Mouse (Mus musculus) hindbrain, postnatal 0 days (tissue): ENCODE data around the gene Zfp26. TPM values are rescaled to one million over a fixed set of nuclear protein-coding genes. Genes with fewer than 3 reads are reported as not detected.

Source experiments
- ATAC-seq: fragments of 200-750 bp; cut with Nextera tagmentation; 2 replicates; pipeline ENCODE4 v1.8.0; 2017; ENCODE audit warnings: mild to moderate bottlenecking, moderate TSS enrichment, moderate library complexity
- DNase-seq: peaks from one replicate; pipeline ENCODE4 v3.0.0-alpha.2; 2015; ENCODE audit warnings: low spot score
- H3K27ac ChIP-seq: fragments of 300-500 bp; sonication (generic); 2 replicates; pipeline ENCODE4 v1.5.1; 2014; ENCODE audit warnings: mild to moderate bottlenecking
- H3K27me3 ChIP-seq: fragments of 300-500 bp; sonication (generic); 2 replicates; pipeline ENCODE4 v1.6.1; 2014; ENCODE audit warnings: low read length, mixed read lengths; ENCODE audit not compliant: insufficient read depth
- H3K36me3 ChIP-seq: fragments of 300-500 bp; sonication (generic); 2 replicates; pipeline ENCODE4 v1.6.1; 2014; ENCODE audit warnings: low read length, mixed read lengths; ENCODE audit not compliant: insufficient read depth
- H3K4me1 ChIP-seq: fragments of 300-500 bp; sonication (generic); 2 replicates; pipeline ENCODE4 v1.6.1; 2014; ENCODE audit warnings: antibody characterized with exemption, low read length, mixed read lengths; ENCODE audit not compliant: insufficient read depth
- H3K4me2 ChIP-seq: fragments of 300-500 bp; sonication (generic); 2 replicates; pipeline ENCODE4 v1.6.1; 2014; ENCODE audit warnings: low read depth, mild to moderate bottlenecking, low read length, moderate library complexity, mixed read lengths
- H3K4me3 ChIP-seq: fragments of 300-500 bp; sonication (generic); 2 replicates; pipeline ENCODE4 v1.5.1; 2014; ENCODE audit warnings: low read length
- H3K9ac ChIP-seq: fragments of 300-500 bp; sonication (generic); replicated peaks from 2 replicates; pipeline ENCODE4 v1.6.1; 2014; ENCODE audit warnings: mild to moderate bottlenecking, low read length, moderate library complexity, mixed read lengths
- H3K9me3 ChIP-seq: fragments of 300-500 bp; sonication (generic); 2 replicates; pipeline ENCODE4 v1.6.1; 2016; ENCODE audit warnings: low read length, mixed read lengths
- CTCF ChIP-seq: IDR thresholded peaks from 2 replicates; pipeline ENCODE4 v1.5.1; 2016; ENCODE audit warnings: antibody characterized with exemption, control low read depth, low read depth
- WGBS: fragments of 180-500 bp; shearing (Covaris S2); extraction: QIAGEN DNeasy Blood & Tissue Kit; methylation state at CpG from one replicate; pipeline ENCODE4 v1.1.7; 2014; 5-methylcytosine and 5-hydroxymethylcytosine counted together
- polyA plus RNA-seq: library from polyadenylated mRNA; unstranded; fragments of >200 nt; fragmentation: Nextera tagmentation; extraction: Ambion mirVana; gene quantifications from 2 replicates; pipeline ENCODE4 v1.2.1, GENCODE M21; 2015
- total RNA-seq: library from RNA; depleted of rRNA; stranded (reverse); fragments of >200 nt; gene quantifications from 2 replicates; pipeline ENCODE4 v1.2.3, GENCODE M21; 2014; rRNA removed

Zfp26 gene
- total and polyA plus RNA-seq, 2 experiments from 2014 or later = 11.2 to 22.1 TPM

DNA sequence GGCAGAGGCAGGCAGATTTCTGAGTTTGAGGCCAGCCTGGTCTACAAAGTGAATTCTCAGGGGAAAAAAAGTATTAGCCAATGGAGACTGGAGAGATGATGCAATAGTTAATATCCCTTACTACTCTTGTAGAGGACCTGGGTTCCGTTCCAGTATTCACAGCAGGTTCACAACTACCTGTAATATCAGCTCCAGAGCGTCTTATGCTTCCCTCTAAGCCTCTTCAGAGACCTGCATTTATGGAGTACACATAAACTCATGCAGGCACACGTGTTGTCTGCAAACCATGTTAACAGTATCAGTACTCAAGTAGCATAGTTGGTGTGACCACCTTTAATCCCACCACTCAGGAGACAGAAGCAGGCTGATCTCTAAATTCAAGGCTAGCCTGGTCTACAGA, 30.0 kb downstream of the Zfp26 start:
- ATAC-seq = no peak
- H3K27me3 ChIP-seq = no peaks in the 10 kb centered on the region
- no peak overlapping the region for H3K4me3 ChIP-seq
- peaks cover 5% of the 10 kb centered on the region; the same call in 1 of the 2 replicates for H3K36me3 ChIP-seq
- no peak for TF ChIP-seq CTCF
- H3K27ac ChIP-seq = no peak overlapping the region
- 83% methylated on average over 3 of the region's 3 CpGs for WGBS
- H3K4me2 ChIP-seq = no peak overlapping the region
- no peaks in the 10 kb centered on the region for H3K4me1 ChIP-seq
- no peak for DNase-seq
- no peak overlapping the region for H3K9ac ChIP-seq
- H3K9me3 ChIP-seq = no peaks in the 10 kb centered on the region

DNA sequence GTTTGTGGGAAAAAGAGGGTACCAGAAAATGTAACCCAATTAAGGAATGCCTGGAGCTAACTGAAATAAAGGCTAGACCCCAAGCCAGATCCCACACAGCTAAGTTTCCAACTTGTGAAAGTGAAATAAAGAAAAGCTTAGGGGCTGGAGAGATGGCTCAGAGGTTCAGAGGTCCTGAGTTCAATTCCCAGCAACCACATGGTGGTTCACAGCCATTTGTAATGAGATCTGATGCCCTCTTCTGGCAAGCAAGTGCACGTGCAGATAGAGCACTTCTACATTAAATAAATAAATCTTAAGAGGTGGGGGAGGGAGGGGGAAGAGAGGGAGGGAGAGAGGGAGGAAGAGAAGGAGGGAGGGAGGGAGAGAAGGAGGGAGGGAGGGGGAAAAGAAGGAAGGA, 48.5 kb downstream of the Zfp26 start:
- H3K4me3 ChIP-seq = no peak overlapping the region
- no peaks in the 10 kb centered on the region for H3K4me1 ChIP-seq
- no peaks in the 10 kb centered on the region for H3K9me3 ChIP-seq
- TF ChIP-seq CTCF = no peak
- DNase-seq = no peak
- H3K27me3 ChIP-seq = no peaks in the 10 kb centered on the region
- 31% methylated on average over 1 of the region's 1 CpGs for WGBS
- no peak for ATAC-seq
- no peak overlapping the region for H3K9ac ChIP-seq
- no peak overlapping the region for H3K27ac ChIP-seq
- no peaks in the 10 kb centered on the region for H3K36me3 ChIP-seq
- no peak overlapping the region for H3K4me2 ChIP-seq

GRCm38 (mm10) chr9:20409319-20409718, 50.6 kb downstream of the Zfp26 start:
- H3K27me3 ChIP-seq = no peaks in the 10 kb centered on the region
- no peak overlapping the region for H3K9ac ChIP-seq
- ATAC-seq = no peak
- no peak for TF ChIP-seq CTCF
- no peak overlapping the region for H3K4me2 ChIP-seq
- no peak overlapping the region for H3K27ac ChIP-seq
- WGBS = 84% methylated on average over 2 of the region's 2 CpGs
- DNase-seq = no peak
- H3K9me3 ChIP-seq = no peaks in the 10 kb centered on the region
- H3K4me3 ChIP-seq = no peak overlapping the region
- H3K36me3 ChIP-seq = no peaks in the 10 kb centered on the region
- H3K4me1 ChIP-seq = no peaks in the 10 kb centered on the region

DNA sequence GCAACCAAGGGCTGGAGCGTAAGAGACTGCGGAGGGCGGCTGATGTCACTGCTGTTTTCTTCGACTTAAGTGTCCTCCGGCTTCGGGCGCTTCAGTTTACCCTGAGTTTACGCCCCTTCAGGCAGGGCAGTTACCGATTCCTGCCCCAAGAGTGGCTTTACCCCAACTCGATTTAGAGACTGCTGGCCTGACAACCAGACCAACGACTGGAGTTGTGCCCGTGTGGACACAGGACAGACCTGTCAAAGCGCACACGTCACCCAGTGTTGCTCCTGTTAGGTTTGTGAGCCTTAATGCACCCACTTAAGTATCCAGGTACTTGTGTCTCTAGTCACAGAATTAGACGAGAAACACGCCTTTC, 74.6 kb downstream of the Zfp26 start:
- Histone ChIP-seq H3K4me3 (peak overlapping the region; percentile 75), H3K27me3 (no peaks in the 10 kb centered on the region), H3K4me1 (peaks cover 5% of the 10 kb centered on the region), H3K4me2 (peak overlapping the region; percentile 75), H3K9ac (peak overlapping the region; percentile 64), H3K9me3 (no peaks in the 10 kb centered on the region), H3K27ac (peak overlapping the region; percentile 77), H3K36me3 (no peaks in the 10 kb centered on the region)
- ATAC-seq (no peak), DNase-seq (no peak)
- 22% methylated on average over 16 of the region's 16 CpGs for WGBS
- peak; percentile 6 for TF ChIP-seq CTCF

GRCm38 (mm10) chr9:20384532-20385342, 75.2 kb downstream of the Zfp26 start, which contains the start of gene Zfp560:
Zfp560 (minus strand) TSS chr9:20385177.
- Histone ChIP-seq H3K9me3 (no peaks in the 10 kb centered on the region), H3K27me3 (no peaks in the 10 kb centered on the region), H3K4me2 (peak within 1 kb of the TSS; percentile 75), H3K27ac (peak within 1 kb of the TSS; percentile 77), H3K9ac (peak within 1 kb of the TSS; percentile 64), H3K4me3 (peak within 1 kb of the TSS; percentile 75), H3K4me1 (peaks cover 5% of the 10 kb centered on the region), H3K36me3 (no peaks in the 10 kb centered on the region)
- WGBS = 4% methylated on average over 40 of the region's 40 CpGs
- peak; percentile 81 for TF ChIP-seq CTCF
- ATAC-seq (peak; percentile 100), DNase-seq (peak; percentile 97)

DNA sequence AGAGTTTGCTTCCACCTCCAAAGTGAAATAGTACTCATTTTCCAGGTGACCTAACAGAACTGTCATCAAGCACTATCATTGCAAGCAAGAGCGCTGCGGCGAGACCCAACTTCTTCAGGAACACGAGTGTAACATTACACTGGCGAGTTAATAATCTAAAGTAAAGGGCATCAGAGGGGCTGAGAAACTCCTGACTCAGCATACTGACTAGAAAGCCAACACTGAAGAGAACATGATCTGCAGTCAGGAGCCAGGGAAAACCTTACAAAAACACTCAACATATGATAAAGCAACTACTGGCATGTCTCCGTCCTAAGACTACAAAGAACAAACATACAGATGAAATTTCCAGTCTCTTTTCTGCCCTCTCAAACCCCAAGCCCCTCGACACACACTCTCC, 76.3 kb downstream of the Zfp26 start:
- Histone ChIP-seq H3K36me3 (no peaks in the 10 kb centered on the region), H3K9ac (peak overlapping the region; percentile 64), H3K27me3 (no peaks in the 10 kb centered on the region), H3K4me2 (peak overlapping the region; percentile 75), H3K27ac (no peak overlapping the region), H3K4me3 (peak overlapping the region; percentile 75), H3K9me3 (no peaks in the 10 kb centered on the region), H3K4me1 (peaks cover 5% of the 10 kb centered on the region)
- ATAC-seq = no peak
- 91% methylated on average over 7 of the region's 7 CpGs for WGBS
- TF ChIP-seq CTCF = no peak
- DNase-seq = no peak

Other genes with a start within 250 kb of the Zfp26 start
- not detected in 2 replicates for gene Olfr871, start 248.0 kb downstream of the Zfp26 start, total RNA-seq
- gene Olfr871, start 248.0 kb downstream of the Zfp26 start, polyA plus RNA-seq = not detected in 2 replicates
- not detected in 2 replicates for gene Olfr872, start 223.0 kb downstream of the Zfp26 start, total RNA-seq
- gene Olfr872, start 223.0 kb downstream of the Zfp26 start, polyA plus RNA-seq = not detected in 2 replicates
- gene Olfr39, start 177.8 kb downstream of the Zfp26 start, total RNA-seq = not detected in 2 replicates
- not detected in 2 replicates for gene Olfr39, start 177.8 kb downstream of the Zfp26 start, polyA plus RNA-seq
- not detected in 2 replicates for gene Olfr873, start 161.6 kb downstream of the Zfp26 start, total RNA-seq
- gene Olfr873, start 161.6 kb downstream of the Zfp26 start, polyA plus RNA-seq = not detected in 2 replicates
- not detected in 2 replicates for gene Olfr18, start 124.1 kb downstream of the Zfp26 start, total RNA-seq
- 0.06 TPM in 1 of 2 replicates, not detected in the other for gene Olfr18, start 124.1 kb downstream of the Zfp26 start, polyA plus RNA-seq
- gene Zfp560, start 75.0 kb downstream of the Zfp26 start, total RNA-seq = 9.7 and 24.0 TPM in 2 replicates
- gene Zfp560, start 75.0 kb downstream of the Zfp26 start, polyA plus RNA-seq = 72.4 and 78.3 TPM in 2 replicates
- gene Zfp426, start 32.6 kb upstream of the Zfp26 start, total RNA-seq = 48.3 and 57.1 TPM in 2 replicates
- 22.1 and 23.3 TPM in 2 replicates for gene Zfp426, start 32.6 kb upstream of the Zfp26 start, polyA plus RNA-seq
- 67.5 and 83.3 TPM in 2 replicates for gene Zfp266, start 61.3 kb upstream of the Zfp26 start, total RNA-seq
- 50.9 and 51.4 TPM in 2 replicates for gene Zfp266, start 61.3 kb upstream of the Zfp26 start, polyA plus RNA-seq
- gene Zfp846, start 121.1 kb upstream of the Zfp26 start, total RNA-seq = 16.4 and 17.4 TPM in 2 replicates
- gene Zfp846, start 121.1 kb upstream of the Zfp26 start, polyA plus RNA-seq = 38.6 and 40.6 TPM in 2 replicates
- gene Ubl5, start 182.7 kb upstream of the Zfp26 start, total RNA-seq = 169 and 274 TPM in 2 replicates
- 528 and 550 TPM in 2 replicates for gene Ubl5, start 182.7 kb upstream of the Zfp26 start, polyA plus RNA-seq
- 16.9 and 18.8 TPM in 2 replicates for gene Fbxl12, start 184.6 kb upstream of the Zfp26 start, total RNA-seq
- 11.4 and 13.0 TPM in 2 replicates for gene Fbxl12, start 184.6 kb upstream of the Zfp26 start, polyA plus RNA-seq
- 31.7 and 44.3 TPM in 2 replicates for gene Pin1, start 191.9 kb upstream of the Zfp26 start, total RNA-seq
- gene Pin1, start 191.9 kb upstream of the Zfp26 start, polyA plus RNA-seq = 65.7 and 68.0 TPM in 2 replicates